Mouse (Mus musculus) midbrain, embryonic 13.5 days (tissue): ENCODE data around the gene Lonp2. TPM values are rescaled to one million over a fixed set of nuclear protein-coding genes. Genes with fewer than 3 reads are reported as not detected.

Experiments
- ATAC-seq: fragments of 200-750 bp; cut with Nextera tagmentation; 2 replicates; pipeline ENCODE4 v1.8.0; 2017; ENCODE audit warnings: mild to moderate bottlenecking, moderate TSS enrichment, moderate library complexity
- H3K27ac ChIP-seq: fragments of 300-500 bp; sonication (generic); 2 replicates; pipeline ENCODE4 v1.5.1; 2015; ENCODE audit warnings: inconsistent platforms, mild to moderate bottlenecking, moderate library complexity
- H3K27me3 ChIP-seq: fragments of 300-500 bp; sonication (generic); 2 replicates; pipeline ENCODE4 v1.6.1; 2015; ENCODE audit warnings: mild to moderate bottlenecking, inconsistent platforms
- H3K36me3 ChIP-seq: fragments of 300-500 bp; sonication (generic); 2 replicates; pipeline ENCODE4 v1.6.1; 2015; ENCODE audit warnings: mild to moderate bottlenecking, inconsistent platforms
- H3K4me1 ChIP-seq: fragments of 300-500 bp; sonication (generic); replicated peaks from 2 replicates; pipeline ENCODE4 v1.6.1; 2015; ENCODE audit warnings: inconsistent platforms
- H3K4me2 ChIP-seq: fragments of 300-500 bp; sonication (generic); replicated peaks from 2 replicates; pipeline ENCODE4 v1.6.1; 2015; ENCODE audit warnings: moderate library complexity, mild to moderate bottlenecking, inconsistent platforms
- H3K4me3 ChIP-seq: fragments of 300-500 bp; sonication (generic); replicated peaks from 2 replicates; pipeline ENCODE4 v1.5.1; 2015; ENCODE audit warnings: mild to moderate bottlenecking, inconsistent platforms
- H3K9ac ChIP-seq: fragments of 300-500 bp; sonication (generic); replicated peaks from 2 replicates; pipeline ENCODE4 v1.6.1; 2015; ENCODE audit warnings: mild to moderate bottlenecking, inconsistent platforms
- H3K9me3 ChIP-seq: fragments of 300-500 bp; sonication (generic); 2 replicates; pipeline ENCODE4 v1.6.1; 2016; ENCODE audit warnings: mild to moderate bottlenecking, inconsistent platforms
- WGBS: fragments of 180-500 bp; shearing (Covaris S2); methylation state at CpG from one replicate; pipeline ENCODE4 v1.1.7; 2015; 5-methylcytosine and 5-hydroxymethylcytosine counted together
- polyA plus RNA-seq: library from polyadenylated mRNA; unstranded; fragments of >200 nt; fragmentation: Nextera tagmentation; extraction: Ambion mirVana; gene quantifications from 2 replicates; pipeline ENCODE4 v1.2.1, GENCODE M21; 2015

The Lonp2 gene
- polyA plus RNA-seq, 1 experiment from 2014 or later, result 88.3 TPM

DNA sequence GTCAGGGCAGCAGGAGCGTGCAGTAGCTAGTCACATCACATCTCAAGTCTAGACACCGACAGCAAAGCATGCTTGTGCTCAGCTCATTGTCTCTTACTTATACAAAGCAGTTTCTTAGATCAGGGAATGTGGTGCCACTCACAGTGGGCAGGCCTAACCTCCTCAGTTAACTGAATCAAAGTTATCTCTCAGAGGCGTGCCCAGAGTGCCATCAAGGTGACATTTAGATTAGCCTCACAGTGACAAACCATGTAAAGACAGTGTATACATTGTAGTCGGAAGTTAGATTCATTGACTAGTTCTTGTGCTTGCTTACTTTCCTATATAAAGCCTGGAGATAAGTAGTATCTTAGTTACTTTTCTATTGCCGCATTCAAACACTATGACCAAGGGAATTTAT is 6.4 kb downstream of the Lonp2 start:
- H3K36me3 ChIP-seq, result peaks cover 19% of the 10 kb centered on the region
- H3K4me2 ChIP-seq, result no peak overlapping the region
- 93% methylated on average over 5 of the region's 5 CpGs for WGBS
- H3K9ac ChIP-seq, result no peak overlapping the region
- no peak for ATAC-seq
- H3K27me3 ChIP-seq, result no peaks in the 10 kb centered on the region
- no peak overlapping the region for H3K27ac ChIP-seq
- no peaks in the 10 kb centered on the region for H3K9me3 ChIP-seq
- H3K4me3 ChIP-seq, result no peak overlapping the region
- peaks cover 13% of the 10 kb centered on the region for H3K4me1 ChIP-seq

DNA sequence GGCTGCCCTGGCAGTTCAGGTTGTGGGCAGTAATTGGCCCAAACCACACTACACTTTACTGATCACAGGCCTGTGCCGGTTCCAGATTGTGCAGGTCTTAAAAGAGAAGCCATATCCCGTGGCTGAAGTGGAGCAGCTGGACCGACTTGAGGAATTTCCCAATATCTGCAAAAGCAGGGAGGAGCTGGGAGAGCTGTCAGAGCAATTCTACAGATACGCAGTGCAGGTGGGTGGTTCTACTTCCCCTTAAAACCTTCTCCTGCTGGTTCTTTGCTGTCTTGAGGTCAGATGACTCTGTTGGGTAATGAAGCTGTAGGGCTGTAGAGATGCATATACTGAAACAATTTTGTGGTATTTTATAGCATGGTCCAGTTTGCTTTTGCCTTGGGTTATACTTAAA is 7.6 kb downstream of the Lonp2 start:
- H3K9ac ChIP-seq, result no peak overlapping the region
- peaks cover 4% of the 10 kb centered on the region for H3K4me1 ChIP-seq
- H3K4me2 ChIP-seq, result no peak overlapping the region
- H3K27ac ChIP-seq, result no peak overlapping the region
- no peak overlapping the region for H3K4me3 ChIP-seq
- peaks cover 29% of the 10 kb centered on the region for H3K36me3 ChIP-seq
- 86% methylated on average over 4 of the region's 4 CpGs for WGBS
- no peaks in the 10 kb centered on the region for H3K9me3 ChIP-seq
- no peaks in the 10 kb centered on the region for H3K27me3 ChIP-seq
- ATAC-seq, result no peak

DNA sequence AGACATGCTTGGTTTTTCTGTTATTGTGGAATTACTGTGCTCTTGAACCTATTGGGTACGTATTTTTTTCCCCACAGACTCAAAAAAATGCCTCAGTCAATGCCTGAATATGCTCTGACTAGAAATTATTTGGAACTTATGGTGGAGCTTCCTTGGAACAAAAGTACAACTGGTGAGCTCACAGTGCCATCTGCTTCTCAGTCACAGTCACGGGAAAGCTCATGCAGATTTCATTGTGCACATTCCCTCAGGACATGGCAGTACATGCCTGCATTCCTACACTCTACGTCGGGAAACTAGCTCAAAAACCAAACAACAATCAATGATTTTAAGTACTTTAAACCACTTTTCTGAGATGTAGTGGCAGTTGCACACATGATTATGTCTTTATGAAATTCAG is 14.0 kb downstream of the Lonp2 start:
- no peak overlapping the region for H3K9ac ChIP-seq
- no peak for ATAC-seq
- no peaks in the 10 kb centered on the region for H3K4me1 ChIP-seq
- no peaks in the 10 kb centered on the region for H3K9me3 ChIP-seq
- no peak overlapping the region for H3K4me2 ChIP-seq
- 83% methylated on average over 4 of the region's 4 CpGs for WGBS
- H3K4me3 ChIP-seq, result no peak overlapping the region
- H3K27ac ChIP-seq, result no peak overlapping the region
- H3K36me3 ChIP-seq, result peaks cover 76% of the 10 kb centered on the region
- H3K27me3 ChIP-seq, result no peaks in the 10 kb centered on the region

DNA sequence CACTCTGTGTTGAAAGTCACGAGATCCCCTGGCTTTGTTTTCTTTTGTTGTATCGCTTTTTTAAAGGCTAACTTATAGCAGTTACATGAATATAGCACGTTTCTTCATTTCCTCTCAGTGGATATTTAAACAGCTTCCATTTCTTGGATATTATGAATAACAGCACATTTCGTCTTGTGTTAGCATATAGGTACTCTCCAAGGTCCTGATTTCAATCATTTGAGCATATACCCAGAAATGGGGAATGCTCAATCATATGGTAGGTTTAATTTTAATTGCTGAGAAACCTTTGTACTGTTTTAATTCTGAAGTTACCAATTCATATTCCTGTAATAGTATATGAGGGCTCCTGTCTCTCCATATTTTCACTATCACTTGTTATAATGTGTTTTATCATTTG is 15.1 kb downstream of the Lonp2 start:
- Histone ChIP-seq H3K27me3 (no peaks in the 10 kb centered on the region), H3K4me2 (no peak overlapping the region), H3K9ac (no peak overlapping the region), H3K4me1 (no peaks in the 10 kb centered on the region), H3K4me3 (no peak overlapping the region), H3K36me3 (peaks cover 71% of the 10 kb centered on the region), H3K9me3 (no peaks in the 10 kb centered on the region), H3K27ac (no peak overlapping the region)
- WGBS, result 91% methylated on average over 4 of the region's 4 CpGs
- ATAC-seq, result no peak

DNA sequence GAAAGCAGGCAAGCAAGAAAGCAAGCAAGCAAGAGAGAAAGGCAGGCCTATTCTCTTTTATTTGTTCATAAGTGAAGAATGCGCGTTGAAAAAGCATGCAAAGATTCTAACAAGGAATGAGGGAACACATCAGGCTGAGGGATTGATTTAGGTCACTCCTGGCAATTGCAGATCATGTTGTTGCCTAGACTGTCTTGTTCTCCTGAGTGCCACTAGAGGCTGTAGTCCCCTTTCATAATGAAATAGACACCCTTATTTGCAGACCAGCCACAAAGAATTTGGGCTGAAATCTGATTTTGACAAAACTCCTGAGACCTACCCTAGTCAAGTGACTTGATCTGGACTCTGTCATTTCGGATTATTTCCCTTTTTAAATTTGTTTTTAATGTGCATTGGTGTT is 18.8 kb downstream of the Lonp2 start:
- 83% methylated on average over 3 of the region's 3 CpGs for WGBS

DNA sequence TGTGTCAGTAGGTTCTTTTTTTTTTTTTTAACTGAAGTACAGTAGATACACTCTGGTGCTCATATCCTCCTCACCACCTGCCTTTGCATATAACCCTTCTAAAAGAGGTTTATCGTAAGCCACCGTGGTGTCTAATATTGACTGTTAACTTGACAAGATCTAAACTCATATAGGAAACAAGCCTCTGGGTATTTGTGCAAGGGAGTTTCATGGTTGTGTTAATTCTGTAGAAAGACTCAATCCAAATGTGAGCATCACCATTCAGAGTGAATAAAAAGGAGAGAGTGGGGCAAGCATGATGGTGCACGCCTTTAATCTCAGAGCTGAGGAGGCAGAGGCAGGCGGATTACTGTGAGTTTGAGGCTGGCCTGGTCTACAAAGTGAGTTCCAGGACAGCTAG is 20.8 kb downstream of the Lonp2 start:
- ATAC-seq, result no peak
- 96% methylated on average over 4 of the region's 4 CpGs for WGBS
- no peaks in the 10 kb centered on the region for H3K27me3 ChIP-seq

More for the DNA sequence above, 18.8 kb downstream of the Lonp2 start:
- H3K27ac ChIP-seq, result no peak overlapping the region
- H3K36me3 ChIP-seq, result peaks cover 46% of the 10 kb centered on the region
- ATAC-seq, result no peak
- no peak overlapping the region for H3K9ac ChIP-seq
- H3K4me1 ChIP-seq, result no peaks in the 10 kb centered on the region
- H3K27me3 ChIP-seq, result no peaks in the 10 kb centered on the region
- H3K9me3 ChIP-seq, result no peaks in the 10 kb centered on the region
- H3K4me2 ChIP-seq, result no peak overlapping the region
- H3K4me3 ChIP-seq, result no peak overlapping the region

DNA sequence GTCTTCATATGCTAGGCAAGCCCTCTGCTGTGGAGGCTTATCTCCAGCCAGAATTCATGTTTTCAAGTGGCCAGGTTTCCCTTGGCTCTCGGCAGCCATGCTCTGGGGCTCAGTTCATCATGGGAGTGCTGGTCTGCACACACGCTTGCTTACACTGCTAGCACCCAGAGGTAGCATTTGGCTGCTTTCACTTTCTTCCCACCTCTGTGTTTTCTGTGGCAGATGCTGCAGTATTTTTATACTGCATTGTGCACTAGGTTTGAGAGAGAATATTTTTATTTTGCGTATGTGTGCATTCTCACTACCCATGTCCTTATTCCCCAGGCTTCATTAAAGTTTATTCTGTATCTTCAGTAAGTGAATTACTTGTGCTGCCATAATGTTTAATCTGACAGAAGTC is 23.9 kb downstream of the Lonp2 start:
- Histone ChIP-seq H3K4me3 (no peak overlapping the region), H3K27ac (no peak overlapping the region), H3K9me3 (no peaks in the 10 kb centered on the region), H3K4me1 (no peaks in the 10 kb centered on the region), H3K9ac (no peak overlapping the region), H3K27me3 (no peaks in the 10 kb centered on the region), H3K36me3 (peaks cover 28% of the 10 kb centered on the region), H3K4me2 (no peak overlapping the region)
- no peak for ATAC-seq
- 93% methylated on average over 3 of the region's 3 CpGs for WGBS

More for the DNA sequence above, 20.8 kb downstream of the Lonp2 start:
- H3K4me1 ChIP-seq, result no peaks in the 10 kb centered on the region
- H3K36me3 ChIP-seq, result peaks cover 32% of the 10 kb centered on the region
- H3K4me3 ChIP-seq, result no peak overlapping the region
- H3K9ac ChIP-seq, result no peak overlapping the region
- H3K9me3 ChIP-seq, result no peaks in the 10 kb centered on the region
- H3K27ac ChIP-seq, result no peak overlapping the region
- H3K4me2 ChIP-seq, result no peak overlapping the region

DNA sequence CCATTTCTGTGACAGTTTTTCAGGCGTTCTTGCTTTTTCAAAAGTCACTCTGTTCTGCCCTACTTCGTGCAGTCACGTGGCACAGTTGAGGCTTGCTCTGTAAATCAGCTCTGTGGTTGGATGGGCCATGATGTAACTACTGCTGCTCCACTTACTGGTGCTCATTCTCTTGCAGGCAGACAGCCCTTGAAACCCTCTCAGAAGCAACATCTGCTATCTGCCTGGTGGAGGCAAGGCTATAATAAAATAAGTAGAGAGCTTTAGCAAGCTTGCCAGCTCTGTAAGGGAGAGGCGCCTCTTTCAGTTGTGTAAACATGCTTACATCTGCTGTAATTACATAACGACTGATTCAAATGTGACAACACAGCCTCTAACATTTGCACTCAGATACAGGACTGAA is 27.6 kb downstream of the Lonp2 start:
- Histone ChIP-seq H3K27me3 (no peaks in the 10 kb centered on the region), H3K4me2 (no peak overlapping the region), H3K36me3 (peaks cover 41% of the 10 kb centered on the region), H3K27ac (no peak overlapping the region), H3K9ac (no peak overlapping the region), H3K4me1 (no peaks in the 10 kb centered on the region), H3K9me3 (no peaks in the 10 kb centered on the region), H3K4me3 (no peak overlapping the region)
- no peak for ATAC-seq
- WGBS, result 85% methylated on average over 5 of the region's 5 CpGs

DNA sequence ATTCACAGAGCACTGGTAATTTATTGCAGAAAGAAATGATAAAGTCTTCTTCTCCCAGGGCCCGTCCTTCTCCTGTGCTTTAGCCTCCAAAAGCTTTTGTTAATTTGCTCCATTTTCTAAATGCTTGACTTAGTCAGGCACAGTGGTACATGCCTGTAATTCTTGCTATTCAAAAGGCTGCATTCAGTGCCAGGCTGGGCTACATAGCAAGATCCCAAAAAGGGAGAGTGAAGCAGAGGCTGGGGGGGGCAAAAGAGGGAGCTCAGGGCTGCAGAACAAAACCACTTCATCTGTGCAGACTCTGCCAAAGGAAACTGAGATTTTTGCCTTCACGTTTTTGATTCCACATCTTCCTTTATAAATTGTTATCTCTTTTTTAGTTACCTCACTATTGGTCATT is 28.7 kb downstream of the Lonp2 start:
- Histone ChIP-seq H3K9ac (no peak overlapping the region), H3K36me3 (peaks cover 44% of the 10 kb centered on the region), H3K4me3 (no peak overlapping the region), H3K27ac (no peak overlapping the region), H3K4me2 (no peak overlapping the region), H3K9me3 (no peaks in the 10 kb centered on the region), H3K27me3 (no peaks in the 10 kb centered on the region), H3K4me1 (no peaks in the 10 kb centered on the region)
- ATAC-seq, result no peak
- WGBS, result 74% methylated on average over 2 of the region's 2 CpGs

DNA sequence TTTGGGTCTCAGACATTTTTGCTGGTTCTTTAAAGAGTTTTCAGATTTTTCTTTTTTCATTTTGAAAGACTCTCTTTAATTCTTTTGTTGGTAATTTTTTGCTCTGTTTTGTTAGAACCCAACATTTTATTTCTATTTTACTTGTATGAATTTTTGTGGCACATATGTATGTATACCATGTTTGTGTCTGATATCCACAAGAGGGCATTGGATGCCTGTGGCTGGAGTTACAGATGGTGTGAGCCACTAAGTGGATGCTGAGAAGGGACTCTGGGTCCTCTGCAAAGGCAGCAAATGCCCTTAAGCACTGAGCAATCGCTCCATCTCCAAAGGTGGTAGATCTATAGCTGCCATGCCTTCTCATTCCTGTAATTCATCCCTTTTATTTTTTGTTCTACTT is 30.7 kb downstream of the Lonp2 start:
- Histone ChIP-seq H3K27me3 (no peaks in the 10 kb centered on the region), H3K4me1 (no peaks in the 10 kb centered on the region), H3K9me3 (no peaks in the 10 kb centered on the region), H3K36me3 (peaks cover 52% of the 10 kb centered on the region), H3K27ac (no peak overlapping the region), H3K9ac (no peak overlapping the region), H3K4me3 (no peak overlapping the region), H3K4me2 (no peak overlapping the region)
- ATAC-seq, result no peak
- 83% methylated on average over 1 of the region's 1 CpGs for WGBS

DNA sequence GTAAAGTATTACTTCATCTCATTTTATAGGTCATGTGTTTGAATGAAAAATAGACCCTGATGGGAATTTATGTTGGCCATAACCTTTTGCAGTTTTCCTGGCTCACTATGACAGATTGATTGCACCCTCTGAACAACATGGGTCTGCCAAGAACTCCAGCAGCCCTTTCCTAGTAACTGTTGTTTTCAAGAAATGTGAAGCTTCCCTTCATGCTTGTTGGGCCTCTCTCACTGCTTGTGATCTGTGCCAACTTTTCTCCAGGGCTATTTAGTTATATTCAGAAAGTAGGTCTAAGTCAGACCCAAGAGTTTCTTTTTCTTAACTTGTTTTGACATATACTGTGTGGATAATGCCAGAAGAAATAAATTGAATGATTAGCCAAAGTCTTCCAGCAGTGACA is 44.9 kb downstream of the Lonp2 start:
- Histone ChIP-seq H3K9ac (no peak overlapping the region), H3K4me2 (no peak overlapping the region), H3K9me3 (no peaks in the 10 kb centered on the region), H3K4me1 (no peaks in the 10 kb centered on the region), H3K27ac (no peak overlapping the region), H3K27me3 (no peaks in the 10 kb centered on the region), H3K36me3 (peaks cover 49% of the 10 kb centered on the region), H3K4me3 (no peak overlapping the region)
- no peak for ATAC-seq

DNA sequence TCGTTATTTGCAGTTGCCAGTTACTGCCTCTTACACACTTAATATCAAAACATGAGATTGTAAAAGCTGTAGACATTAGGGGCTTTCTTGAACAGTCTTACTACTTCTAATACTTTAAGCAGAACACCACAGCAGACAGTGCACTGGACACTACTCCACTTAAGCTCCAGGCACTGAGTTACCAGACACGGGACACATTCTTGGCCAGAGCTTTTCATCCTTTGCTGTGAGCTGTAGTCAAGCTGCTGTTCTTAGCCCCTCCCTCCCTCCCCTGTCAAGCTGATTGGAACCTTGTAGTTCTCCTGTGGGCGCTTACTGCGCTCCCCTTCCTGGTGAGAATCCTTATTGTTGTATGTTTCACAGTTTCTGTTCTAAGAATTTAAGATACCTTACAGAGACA is 45.4 kb downstream of the Lonp2 start:
- H3K9me3 ChIP-seq, result no peaks in the 10 kb centered on the region
- H3K27ac ChIP-seq, result no peak overlapping the region
- H3K36me3 ChIP-seq, result peaks cover 53% of the 10 kb centered on the region
- H3K4me3 ChIP-seq, result no peak overlapping the region
- H3K4me2 ChIP-seq, result no peak overlapping the region
- no peaks in the 10 kb centered on the region for H3K27me3 ChIP-seq
- WGBS, result 73% methylated on average over 4 of the region's 4 CpGs
- H3K4me1 ChIP-seq, result no peaks in the 10 kb centered on the region
- ATAC-seq, result no peak
- no peak overlapping the region for H3K9ac ChIP-seq

DNA sequence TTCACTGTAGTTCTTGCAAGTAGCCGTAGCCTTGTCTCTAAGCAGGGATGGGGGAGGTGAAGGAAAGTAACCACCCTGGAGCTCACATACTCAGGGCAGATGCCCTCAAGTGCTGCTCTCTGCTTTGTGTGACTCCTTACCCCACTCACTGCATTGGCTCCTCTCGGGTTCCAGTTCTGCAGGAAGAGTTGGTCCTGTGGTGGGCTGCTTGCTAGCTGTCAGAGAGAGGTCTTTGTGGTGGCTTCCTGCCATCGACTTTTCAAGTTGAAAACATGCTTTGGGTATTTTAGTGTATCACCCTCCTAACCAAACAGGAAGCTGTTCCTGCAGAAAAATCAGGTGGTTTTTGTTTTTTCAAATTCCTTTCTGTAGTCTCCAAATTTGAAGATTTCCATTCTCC is 62.8 kb downstream of the Lonp2 start:
- Histone ChIP-seq H3K9me3 (no peaks in the 10 kb centered on the region), H3K27ac (no peak overlapping the region), H3K4me1 (no peaks in the 10 kb centered on the region), H3K4me3 (no peak overlapping the region), H3K36me3 (peaks cover 11% of the 10 kb centered on the region), H3K9ac (no peak overlapping the region), H3K4me2 (no peak overlapping the region), H3K27me3 (no peaks in the 10 kb centered on the region)
- 88% methylated on average over 3 of the region's 3 CpGs for WGBS
- ATAC-seq, result no peak
